Mouse (Mus musculus) urinary bladder, adult 18-20 months (tissue): ENCODE data around the gene Ttc7b.

Experiments used
- DNase-seq, 2 experiments: peaks; one replicate each; pipeline ENCODE4 v3.0.0; 2022; ENCODE audit warnings: low spot score in 2 of 2, mixed read lengths in 2 of 2

The Ttc7b gene

DNA sequence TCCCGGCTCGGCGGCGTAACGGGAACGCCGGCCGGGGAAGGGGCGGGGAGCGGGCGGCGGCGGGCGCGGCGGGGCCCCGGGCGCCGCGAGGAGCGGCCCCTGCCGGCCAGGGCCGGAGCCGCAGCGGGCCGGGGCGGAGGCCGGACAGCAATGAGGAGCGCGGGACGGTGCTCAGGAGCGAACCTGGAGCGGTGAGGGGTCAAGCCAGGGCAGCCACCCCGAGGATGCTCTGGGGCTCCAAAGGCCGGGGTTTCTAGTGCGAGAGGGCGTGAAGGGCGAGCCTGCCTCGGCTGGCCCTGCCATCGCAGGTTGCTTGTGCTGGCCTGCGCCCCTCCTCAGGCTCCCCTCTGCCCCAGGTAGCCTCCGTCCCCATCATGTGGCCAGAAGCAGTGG lies at the start of gene Ttc7b:
Ttc7b (minus strand) TSS at position 33 of the 393 bp plus-strand sequence.
- DNase-seq = peak; percentile 35 to 47

DNA sequence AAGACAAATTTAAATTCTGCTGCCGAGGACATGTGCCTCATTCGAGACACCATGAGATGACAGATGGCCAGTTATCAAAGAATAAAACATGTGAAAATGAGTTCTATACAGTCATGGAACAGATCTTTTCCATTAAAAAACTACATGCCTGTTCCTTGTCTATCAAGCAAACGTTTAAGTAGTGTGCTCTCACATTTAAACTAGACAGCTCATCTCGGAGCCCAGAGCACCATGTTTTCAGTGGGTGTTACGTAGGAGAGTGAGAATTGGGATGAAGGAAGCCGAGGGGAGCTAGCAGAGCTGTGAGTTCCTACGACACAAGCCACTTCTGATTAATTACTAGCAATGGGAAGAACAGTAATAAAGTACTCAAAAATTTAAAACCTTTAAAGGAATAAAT lies 48.2 kb upstream of the Ttc7b start:
- no peak for DNase-seq

DNA sequence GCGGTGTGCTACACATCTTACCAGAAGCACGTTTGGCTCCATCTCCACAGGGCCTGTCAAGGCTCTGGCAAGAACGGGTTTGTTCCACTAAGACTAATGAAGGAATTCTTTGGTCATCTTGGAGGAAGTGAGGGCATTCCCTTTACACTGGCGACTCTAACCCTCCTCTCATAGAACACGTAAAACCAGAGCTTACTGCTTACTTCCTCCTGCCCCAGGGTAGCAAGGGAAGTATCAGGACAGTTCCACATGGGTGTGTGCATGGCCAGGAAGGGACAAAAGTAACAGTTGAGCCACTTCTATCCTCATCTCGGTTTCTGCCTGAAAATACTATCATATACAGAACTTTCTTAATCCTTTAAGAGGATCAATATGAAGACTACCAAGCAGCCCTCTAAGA lies 47.5 kb upstream of the Ttc7b start:
- DNase-seq = no peak

DNA sequence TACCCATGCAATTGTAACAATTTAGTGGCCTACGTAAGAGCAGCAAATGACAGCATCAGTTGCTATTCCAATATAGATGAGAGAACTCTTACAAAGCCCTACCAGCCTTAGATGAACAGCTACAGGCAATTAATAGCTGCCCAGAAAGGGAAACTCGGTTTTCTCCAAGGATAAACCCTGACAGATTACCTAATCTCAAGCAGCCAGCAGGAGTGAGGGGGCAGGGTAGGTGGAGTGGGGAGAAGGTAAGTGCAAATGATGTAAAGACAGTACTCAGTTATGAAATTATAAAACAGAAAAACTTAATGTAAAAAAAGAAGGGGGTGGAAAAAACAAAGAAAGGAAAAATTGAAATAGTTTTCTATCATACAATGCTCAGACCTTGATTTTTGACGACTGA lies 47.0 kb upstream of the Ttc7b start:
- no peak for DNase-seq

DNA sequence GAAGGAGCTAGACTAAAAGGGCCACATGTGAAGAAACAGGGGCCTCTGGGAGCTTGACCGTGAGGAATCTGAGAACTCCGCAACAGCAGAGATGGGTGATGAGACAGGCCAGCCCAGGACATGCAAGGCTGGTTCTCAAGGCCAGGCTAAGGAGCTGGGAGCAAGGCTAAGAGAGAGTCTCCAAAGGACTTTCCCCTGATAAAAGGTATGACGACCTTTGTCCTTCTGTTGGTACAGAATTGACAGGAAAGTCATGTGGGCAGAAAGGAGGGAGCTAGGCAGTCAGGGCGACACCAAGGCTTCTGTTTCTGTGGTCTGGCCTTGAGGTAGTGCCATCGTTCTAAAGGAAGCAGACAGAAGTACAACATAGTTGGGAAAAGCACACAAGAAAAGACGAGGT lies 33.0 kb upstream of the Ttc7b start:
- no peak for DNase-seq

DNA sequence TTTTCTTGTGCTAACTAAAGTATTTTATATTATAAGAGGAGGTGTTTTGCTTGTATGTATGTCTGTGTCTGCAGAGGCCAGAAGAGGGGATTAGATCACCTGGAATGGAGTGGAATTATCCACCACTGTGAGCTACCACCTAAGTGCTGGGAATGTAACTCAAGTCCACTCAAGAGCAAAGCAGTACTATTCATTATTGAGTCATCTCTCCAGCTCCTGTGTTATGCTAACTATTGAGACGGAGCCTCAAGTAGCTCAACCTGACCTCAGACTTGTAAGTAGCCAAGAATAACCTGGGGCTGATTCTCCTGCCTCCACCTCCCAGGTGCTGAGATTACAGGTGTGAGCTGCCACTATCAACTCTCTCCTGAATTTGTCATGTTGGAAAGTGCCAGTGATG lies 31.3 kb upstream of the Ttc7b start:
- DNase-seq = no peak

DNA sequence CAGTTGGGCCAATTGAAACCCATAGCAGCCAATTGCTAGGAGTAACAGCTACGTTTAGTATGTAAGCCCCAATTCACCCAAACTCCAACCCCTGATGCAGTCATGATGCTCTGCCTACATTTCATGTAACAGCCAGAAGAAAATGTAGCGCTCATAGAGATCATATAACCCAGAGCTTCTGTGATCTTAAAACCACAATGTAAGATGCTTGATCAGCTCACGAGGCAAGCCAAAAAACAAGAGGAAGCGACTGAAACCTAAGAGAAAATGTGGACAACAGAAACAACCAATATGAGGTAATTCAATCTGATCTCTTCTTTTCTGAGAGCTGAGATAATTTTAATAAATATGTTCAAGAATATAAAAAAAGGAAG lies 23.6 kb upstream of the Ttc7b start:
- no peak for DNase-seq

DNA sequence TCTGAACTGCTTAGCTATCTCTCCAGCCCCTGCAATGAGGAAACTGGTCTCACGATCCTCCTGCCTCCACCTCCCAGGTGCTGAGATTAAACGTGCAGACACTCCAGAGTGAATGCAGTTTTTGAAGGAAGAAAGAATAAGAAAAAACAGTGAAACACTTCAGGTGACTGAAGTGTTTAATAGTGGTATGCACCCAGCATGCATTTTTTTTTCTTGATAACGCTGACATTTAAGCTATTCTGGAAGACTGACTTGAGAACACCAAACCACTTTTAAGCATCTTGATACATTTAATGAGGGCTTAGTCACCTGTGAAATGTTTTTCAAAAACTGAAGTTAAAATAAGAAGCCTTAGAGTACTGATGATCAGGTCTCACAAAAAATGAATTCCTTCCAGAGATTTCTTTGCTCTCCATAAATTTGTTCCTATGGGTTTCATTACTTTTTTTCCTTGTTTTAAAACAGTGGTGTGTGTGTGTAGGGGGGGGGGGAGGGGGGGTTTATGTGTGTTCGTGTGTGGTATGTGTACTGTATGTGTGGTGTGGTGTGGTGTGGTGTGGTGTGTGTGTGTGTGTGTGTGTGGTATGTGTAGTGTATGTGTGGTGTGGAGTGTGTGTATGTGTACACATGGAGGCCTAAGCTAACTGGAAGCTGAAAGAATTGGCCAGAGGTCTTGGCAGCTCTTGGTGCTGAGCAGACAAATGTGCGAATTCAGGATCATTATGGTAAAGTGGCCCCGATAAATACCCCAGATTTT lies 23.0 kb upstream of the Ttc7b start:
- DNase-seq = no peak

DNA sequence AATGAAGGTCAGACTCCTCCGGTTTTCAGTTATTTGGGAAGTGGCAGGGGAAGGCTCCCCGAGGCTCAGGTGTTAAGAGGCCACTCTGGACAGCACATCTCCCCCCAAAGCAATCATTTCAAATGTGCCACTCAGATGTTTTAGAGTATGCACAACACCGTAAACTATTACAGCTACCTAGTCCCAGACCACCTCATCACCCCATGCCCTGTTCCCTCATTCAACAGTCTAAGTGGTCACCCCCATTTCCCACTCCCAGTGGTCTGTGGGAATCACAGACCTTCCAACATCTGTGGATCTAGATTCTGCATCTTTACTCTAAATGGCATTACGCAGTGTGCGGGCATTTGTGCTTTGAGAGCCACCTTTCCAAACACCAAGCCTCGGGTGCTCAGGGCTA lies 21.9 kb upstream of the Ttc7b start:
- DNase-seq = no peak

DNA sequence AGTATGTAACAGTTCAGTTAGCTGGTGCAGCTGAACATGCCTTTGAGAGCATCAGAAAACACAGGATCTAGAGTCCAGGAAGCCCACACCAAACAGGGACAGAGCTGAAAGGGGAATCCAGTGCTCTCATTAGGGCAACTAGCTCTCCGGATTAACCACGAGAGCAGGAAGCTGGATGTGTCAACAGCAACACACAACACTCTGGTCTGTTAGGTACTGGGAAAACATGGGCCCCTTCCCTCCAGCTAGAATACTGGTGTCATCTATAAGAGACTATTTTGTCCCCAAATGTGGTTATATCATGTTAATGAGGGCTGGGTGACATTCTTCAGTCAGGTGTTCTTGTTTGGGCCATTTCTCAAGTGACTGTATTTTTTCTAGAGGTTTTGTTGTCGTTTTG lies 21.4 kb upstream of the Ttc7b start:
- no peak for DNase-seq

DNA sequence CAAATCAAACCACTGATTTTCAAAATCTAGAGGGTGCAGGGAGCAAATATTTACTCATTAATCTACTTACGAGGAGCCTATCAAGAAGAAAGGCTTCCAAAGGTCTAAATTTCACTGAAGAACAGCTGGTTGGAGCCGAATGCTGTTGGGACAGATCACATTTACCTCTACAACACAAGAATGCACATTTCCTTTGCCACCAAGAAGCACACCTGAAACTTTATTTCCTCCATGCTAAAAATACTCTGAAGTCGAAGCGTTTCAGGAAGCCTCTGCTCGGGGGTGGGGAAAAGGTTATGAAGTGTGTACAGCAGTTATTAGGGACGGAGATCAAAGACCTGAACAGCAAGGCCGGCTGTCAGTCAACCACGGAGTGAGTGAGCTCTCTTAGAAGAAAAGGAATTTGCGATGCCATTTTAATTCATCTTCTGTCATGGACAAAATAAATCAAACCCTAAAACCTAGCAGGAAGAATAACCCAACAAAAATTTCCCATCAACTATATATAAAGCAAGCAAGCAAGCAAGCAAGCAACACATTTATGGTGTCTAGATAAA lies 18.6 kb upstream of the Ttc7b start:
- DNase-seq = no peak

DNA sequence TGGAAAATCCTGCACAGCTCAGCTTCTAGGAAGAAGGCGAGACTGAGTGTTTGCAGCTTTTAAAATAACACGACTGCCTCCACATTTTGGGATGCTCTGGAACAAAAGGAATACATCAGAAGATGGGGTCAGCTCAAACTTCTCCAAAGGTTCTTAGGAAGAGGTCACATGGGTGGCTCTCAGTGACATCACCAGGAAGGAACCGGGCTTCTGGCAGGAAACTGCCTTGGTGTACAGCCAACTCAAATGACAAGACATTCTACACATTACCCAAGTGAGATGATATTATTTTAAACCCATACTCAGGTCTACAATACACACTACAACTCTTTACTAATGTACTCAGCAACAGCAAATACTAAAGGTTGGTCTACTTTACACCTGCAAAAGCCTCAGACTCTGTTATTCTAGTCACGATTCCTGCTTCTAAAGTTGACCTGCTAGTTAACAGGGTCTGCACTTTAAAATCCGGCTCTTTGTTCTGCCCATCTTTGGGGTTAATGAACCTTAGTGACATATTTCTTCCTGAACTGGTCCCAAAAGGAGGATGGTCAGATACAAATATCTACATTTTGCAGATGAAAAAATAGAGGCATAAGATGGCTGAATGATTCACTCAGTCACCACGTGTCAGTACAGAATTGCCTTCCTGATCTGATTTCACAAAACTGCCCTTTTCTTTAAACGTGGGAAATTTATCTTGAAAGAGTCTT lies 18.0 kb upstream of the Ttc7b start:
- DNase-seq = no peak

DNA sequence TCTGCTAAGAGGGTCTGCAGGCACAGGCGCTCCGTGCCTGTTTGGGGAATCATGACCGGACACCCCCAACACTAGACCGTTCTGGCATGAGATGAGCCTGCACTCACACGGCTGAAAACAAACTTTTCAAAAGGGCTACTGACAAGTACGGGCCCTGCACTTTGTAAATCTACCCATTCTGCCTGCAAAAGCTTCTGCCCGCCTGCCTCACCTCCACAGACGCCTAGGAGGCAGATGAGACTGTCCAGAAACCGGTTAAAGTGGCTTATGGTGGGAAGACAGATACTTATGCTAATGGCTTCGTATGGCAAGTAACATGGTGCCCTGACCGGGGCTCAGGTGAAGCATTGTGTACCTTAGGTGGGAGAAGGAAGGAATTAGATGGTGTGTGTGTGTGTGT lies 16.5 kb upstream of the Ttc7b start:
- no peak for DNase-seq

DNA sequence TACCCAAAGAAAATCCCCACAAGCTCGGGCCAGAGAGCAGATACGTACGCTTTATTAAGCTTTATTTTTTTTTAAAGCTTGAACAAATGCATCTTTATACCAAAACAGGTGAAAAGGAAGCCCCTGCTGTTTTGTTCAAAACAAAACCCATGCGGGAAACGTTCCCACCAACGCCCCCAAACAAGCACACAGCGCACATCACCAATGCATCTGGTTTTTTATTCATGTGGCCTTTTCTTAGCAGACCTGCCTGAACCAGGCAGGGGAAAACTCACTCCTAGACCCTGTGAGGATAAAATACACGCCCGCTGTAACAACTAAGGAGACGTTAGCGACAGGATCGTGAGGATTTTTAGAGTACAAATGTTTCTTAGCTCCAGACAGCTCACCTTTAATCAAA lies 14.4 kb upstream of the Ttc7b start:
- no peak for DNase-seq

DNA sequence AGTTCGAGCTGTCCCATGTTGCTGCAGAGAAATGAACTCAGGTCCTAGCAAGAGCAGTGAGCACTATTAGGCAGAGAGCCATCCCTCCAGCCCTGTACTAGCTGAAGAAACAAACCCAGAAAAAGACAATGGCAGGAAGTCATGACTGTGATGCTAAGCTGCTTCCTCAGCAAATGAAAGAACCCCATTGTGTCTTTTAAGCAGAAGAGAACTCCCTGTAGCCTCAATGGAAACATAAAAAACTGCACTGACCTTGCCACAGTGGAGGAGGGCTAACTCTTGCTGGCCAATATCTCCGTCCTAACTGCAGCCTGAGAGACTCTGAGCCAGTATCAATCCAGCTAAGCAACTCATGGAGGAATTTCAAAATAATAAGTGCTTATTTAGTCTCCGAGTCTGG lies 13.4 kb upstream of the Ttc7b start:
- DNase-seq = no peak

DNA sequence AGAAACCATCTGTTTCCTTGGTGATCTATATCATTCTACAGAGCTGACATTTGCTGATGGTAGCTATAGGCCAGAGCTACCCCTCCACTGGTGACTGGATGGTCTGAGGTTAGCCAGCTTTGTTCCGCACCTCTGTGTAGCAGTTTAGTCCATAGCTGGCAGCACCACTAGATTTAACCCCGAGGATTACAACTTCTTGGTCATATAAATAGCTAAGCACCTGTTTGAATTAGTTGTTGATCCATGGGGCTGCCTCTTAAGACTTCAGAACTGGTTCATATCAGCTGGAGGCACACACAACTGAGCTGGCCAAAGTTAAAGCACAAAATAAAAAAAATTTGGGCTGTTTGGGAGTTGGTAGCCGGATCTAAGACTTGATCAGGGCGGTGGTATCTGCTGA lies 12.6 kb upstream of the Ttc7b start:
- DNase-seq = no peak

DNA sequence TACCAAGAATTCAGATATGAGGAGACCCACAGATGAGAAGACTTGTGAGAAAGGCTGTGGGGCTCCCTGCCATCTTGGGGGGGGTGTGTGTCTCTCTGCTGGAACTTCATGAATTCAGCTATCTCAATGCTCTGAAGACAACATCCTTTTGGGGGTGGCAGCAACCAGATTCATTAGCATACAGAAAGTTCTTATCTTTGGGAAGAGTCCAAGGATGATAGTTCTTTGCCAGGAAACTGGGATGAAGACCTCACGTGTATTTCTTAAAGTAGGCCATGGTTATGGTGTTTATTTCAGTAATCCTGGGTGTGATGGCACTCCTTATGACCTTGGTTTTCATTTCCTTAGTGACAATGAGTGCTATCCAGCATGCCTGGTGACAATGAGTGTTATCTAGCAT lies 11.1 kb upstream of the Ttc7b start:
- DNase-seq = no peak

DNA sequence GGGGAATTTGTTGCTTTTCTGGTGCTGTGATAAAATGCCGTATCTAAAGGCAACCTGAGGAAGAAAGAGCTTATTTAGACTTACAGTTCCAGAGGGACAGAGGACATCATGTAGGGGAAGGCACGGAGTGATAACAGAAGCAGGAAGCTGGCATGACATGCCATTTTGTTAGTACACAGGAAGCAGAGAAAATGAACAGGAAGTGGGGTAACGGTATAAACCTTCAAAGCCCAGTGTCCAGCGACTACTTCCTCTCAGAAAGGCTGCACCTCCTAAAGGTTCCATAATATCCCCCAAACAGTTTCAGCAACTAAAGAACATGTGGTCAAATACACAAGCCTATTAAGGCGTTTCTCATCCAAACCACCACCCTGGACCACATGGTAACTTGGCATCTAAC lies 10.2 kb upstream of the Ttc7b start:
- DNase-seq = no peak

DNA sequence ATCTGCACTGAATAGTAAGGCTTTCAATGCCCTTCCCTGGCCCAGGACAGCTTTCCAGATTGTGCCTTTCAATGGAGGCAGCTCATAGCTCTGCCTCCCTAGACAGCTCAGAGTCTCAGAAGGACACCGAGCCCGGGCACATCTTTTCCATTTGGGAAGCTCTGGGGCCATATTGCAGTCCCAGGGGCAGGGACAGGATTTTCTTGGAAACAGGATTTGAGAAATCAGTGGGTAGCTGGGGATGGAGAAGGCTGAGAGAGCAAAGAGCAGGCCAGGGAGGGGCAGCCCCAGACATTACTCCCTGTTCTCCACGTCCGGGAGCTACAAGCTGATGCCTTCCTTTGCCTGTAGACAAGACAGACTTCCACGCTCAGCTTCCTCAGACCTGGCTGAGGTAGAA lies 9.0 kb upstream of the Ttc7b start:
- DNase-seq = no peak

DNA sequence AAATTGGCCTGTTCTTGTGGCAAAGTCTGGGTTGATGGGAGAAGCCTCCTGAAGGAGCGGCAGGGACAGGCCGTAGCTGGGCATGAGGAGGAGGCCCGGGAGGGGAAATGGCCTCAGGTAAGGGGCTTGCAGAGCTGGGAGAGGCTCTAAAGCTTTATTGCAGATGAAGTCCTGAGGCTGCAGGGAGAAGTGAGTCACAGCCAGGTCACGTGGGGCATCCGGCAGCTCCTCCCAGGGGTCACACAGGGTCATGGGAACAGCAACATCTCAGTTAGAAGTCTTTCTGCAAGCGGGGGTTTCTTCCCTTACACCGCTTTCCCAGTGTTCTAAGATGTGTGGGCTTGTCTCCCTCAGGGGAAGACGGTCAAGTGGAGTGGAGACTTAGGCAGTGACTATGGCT lies 8.5 kb upstream of the Ttc7b start:
- peak; percentile 50 to 55 for DNase-seq

DNA sequence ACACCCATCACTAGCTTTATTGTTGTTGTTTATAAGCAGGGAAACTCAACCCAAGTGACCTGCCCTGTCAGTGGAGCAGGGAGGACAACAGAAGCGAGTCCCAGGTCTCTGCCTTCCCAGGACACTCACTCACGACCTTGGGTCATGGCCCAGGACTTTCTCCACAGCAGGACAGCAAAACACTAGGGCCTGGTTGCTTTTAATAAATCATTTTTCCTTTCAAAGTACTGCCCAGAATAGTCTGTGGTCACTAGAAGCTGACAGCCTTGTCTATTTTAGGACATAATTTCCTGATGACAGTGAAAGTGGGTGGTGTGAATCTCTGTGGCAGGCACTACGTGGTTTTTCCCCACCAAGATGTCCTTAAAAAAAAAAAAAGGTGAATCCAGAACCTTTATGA lies 7.6 kb upstream of the Ttc7b start:
- no peak for DNase-seq

DNA sequence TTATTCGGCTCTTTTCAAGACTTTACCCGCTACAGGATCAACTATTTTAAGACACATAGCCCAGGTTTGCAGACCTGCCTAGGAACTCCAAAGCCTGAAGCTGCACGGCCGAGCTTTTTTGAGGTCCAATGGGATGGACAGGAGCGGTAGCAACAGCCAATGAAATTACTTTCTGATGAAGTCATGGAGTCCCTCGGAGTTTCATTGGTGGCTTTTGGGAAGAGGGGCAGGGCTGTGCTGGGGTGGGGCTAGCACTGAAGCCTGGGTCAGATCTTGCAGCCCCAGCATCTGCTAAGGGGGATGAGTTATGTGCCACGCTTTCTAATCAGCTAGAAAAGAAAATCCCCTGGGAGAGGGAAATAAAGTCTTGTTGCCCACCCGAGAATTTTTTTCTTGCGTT lies 7.1 kb upstream of the Ttc7b start:
- peak in 1 of 2 experiments; percentile 36 for DNase-seq

DNA sequence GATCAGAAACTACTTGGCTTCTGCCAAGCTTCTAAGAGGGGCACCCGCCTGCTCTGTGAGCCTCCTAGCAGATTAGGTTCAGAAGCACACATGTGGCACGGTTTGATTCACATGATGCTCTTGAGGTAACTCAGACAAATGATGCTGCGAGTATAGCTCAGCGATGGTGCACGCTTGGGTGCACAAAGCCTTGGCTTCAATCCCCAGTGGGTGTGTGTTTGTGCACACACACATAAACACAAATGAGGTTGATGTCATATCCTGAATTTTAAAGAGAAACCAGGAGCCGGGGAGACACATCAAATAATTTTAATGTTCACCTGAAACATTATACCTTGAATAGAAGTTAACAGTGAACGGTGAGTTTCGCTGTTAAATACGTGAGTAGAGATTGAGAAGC lies 6.6 kb upstream of the Ttc7b start:
- DNase-seq = no peak
